In the genomic region with DNA sequence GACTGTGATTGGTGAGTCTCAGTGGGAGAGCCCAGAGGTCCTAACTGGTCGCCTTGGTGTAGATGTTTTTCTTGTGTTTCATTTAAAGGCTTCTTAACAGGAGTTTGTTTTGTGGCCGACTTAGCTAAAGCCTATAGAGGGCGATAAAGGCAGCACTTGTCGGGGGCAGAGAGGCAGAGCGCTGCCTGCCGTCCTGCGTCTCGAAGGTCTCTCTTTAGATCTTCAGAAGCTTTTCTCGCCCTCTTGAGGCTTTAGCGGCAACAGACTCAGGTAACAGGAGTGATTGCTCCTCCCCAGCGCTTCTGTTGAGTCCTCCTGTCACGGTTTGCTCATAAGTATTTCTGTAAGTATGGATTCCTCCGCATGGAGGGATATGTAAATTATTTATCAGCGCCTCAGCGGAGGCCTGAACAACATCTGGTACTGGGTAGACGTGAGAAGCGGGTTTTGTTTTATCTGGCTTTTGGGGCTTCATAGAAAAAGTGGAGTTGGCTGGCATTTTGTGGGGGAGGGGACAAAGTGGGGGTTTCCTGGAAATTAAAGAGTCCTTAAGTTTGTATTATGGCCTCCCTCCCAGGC, we compare ENCODE assay signal across 8 mouse cellular contexts. TPM values are rescaled to one million over a fixed set of nuclear protein-coding genes. Genes with fewer than 3 reads are reported as not detected.
A peak's percentile ranks its signal among the peaks of the same experiment; 100 is the strongest.
DNase-seq lines count a peak whose midpoint lies in the region; ATAC-seq and TF ChIP-seq lines count a peak whose summit lies in the region.

No protein-coding gene starts in this region.

- DNase-seq in heart, postnatal 0 days (ENCODE audit: low spot score), result peak; percentile 30
- DNase-seq in heart, postnatal 14 days, result no peak
- peak; percentile 77 for DNase-seq in brain, adult 2 months (ENCODE audit: low read depth, low spot score)
- peak; percentile 63 for DNase-seq in limb, embryonic 11.5 days (ENCODE audit: low spot score)
- no peak for DNase-seq in adrenal gland, postnatal 25 days

- intact Hi-C loops in heart, postnatal 14 days (cut with DNase I), result loop anchor here (5.0 kb wide), 1 partner anchor 120 kb away; a partner anchor contains a TSS

- 0 out of 2 replicates have a peak, but pooled peaks have one; percentile 17 for ATAC-seq in heart, postnatal 0 days (ENCODE audit: insufficient read depth, low read depth)
- peak; percentile 51 for ATAC-seq in forebrain, embryonic 15.5 days (replicated peaks)
- 0 out of 2 replicates have a peak, but pooled peaks have one; percentile 31 for ATAC-seq in limb, embryonic 11.5 days (ENCODE audit: insufficient number of reproducible peaks, low FRiP score, low TSS enrichment, low read depth)
- peak; percentile 51 for ATAC-seq in neural tube, embryonic 13.5 days (ENCODE audit: low read depth)
- no peak for ATAC-seq in inflammation-experienced regulatory T-cells, adult 6 months

- TF ChIP-seq CTCF in heart, postnatal 0 days (IDR thresholded peaks at IDR 0.05; ENCODE audit: low read depth), result peak; percentile 50

- no peaks in the 10 kb centered on the region for H3K9me3 ChIP-seq in heart, postnatal 0 days (replicated peaks; ENCODE audit: control insufficient read depth, low read length)
- no peaks in the 10 kb centered on the region for H3K9me3 ChIP-seq in forebrain, embryonic 15.5 days
- H3K9me3 ChIP-seq in limb, embryonic 11.5 days (ENCODE audit: control insufficient read depth, low read length), result no peaks in the 10 kb centered on the region
- H3K9me3 ChIP-seq in neural tube, embryonic 13.5 days, result no peaks in the 10 kb centered on the region

- no peak overlapping the region for H3K27ac ChIP-seq in heart, postnatal 0 days (ENCODE audit: low read depth)
- no peak overlapping the region for H3K27ac ChIP-seq in forebrain, embryonic 15.5 days (replicated peaks)
- no peak overlapping the region for H3K27ac ChIP-seq in limb, embryonic 11.5 days (replicated peaks; ENCODE audit: low read depth, low read length)
- no peak overlapping the region; the same call in 1 of the 2 replicates for H3K27ac ChIP-seq in neural tube, embryonic 13.5 days (replicated peaks)

- H3K4me2 ChIP-seq in heart, postnatal 0 days (ENCODE audit: low read depth, low read length), result peak overlapping the region; percentile 11; the same call in 1 of the 2 replicates
- no peak overlapping the region for H3K4me2 ChIP-seq in forebrain, embryonic 15.5 days (replicated peaks)
- H3K4me2 ChIP-seq in limb, embryonic 11.5 days (ENCODE audit: low read depth, severe bottlenecking), result no peak overlapping the region
- H3K4me2 ChIP-seq in neural tube, embryonic 13.5 days, result 0 out of 2 replicates have a peak overlapping the region, but pooled peaks have one; percentile 20

- no peak for TF ChIP-seq EP300 in heart, postnatal 0 days (IDR thresholded peaks at IDR 0.05; ENCODE audit: low read depth)

- 0 out of 2 replicates have a peak, but pooled peaks cover 6% of the 10 kb centered on the region for H3K4me1 ChIP-seq in heart, postnatal 0 days (ENCODE audit: control insufficient read depth, insufficient read depth)
- 0 out of 2 replicates have a peak, but pooled peaks cover 9% of the 10 kb centered on the region for H3K4me1 ChIP-seq in forebrain, embryonic 15.5 days
- H3K4me1 ChIP-seq in limb, embryonic 11.5 days (ENCODE audit: control insufficient read depth, insufficient read depth, low read length), result 0 out of 2 replicates have a peak, but pooled peaks cover 5% of the 10 kb centered on the region
- H3K4me1 ChIP-seq in neural tube, embryonic 13.5 days (replicated peaks), result peaks cover 16% of the 10 kb centered on the region

- 0 out of 2 replicates have a peak, but pooled peaks cover 36% of the 10 kb centered on the region for H3K36me3 ChIP-seq in heart, postnatal 0 days (replicated peaks; ENCODE audit: control insufficient read depth, insufficient read depth, low read length)
- H3K36me3 ChIP-seq in forebrain, embryonic 15.5 days, result peaks cover 41% of the 10 kb centered on the region
- peaks cover 11% of the 10 kb centered on the region for H3K36me3 ChIP-seq in limb, embryonic 11.5 days (ENCODE audit: control insufficient read depth, insufficient read depth, low read length)
- peaks cover 75% of the 10 kb centered on the region for H3K36me3 ChIP-seq in neural tube, embryonic 13.5 days

- 32% methylated on average over 17 of the region's 17 CpGs for WGBS in heart, postnatal 0 days
- 18% methylated on average over 17 of the region's 17 CpGs for WGBS in forebrain, embryonic 15.5 days
- 17% methylated on average over 17 of the region's 17 CpGs for WGBS in limb, embryonic 11.5 days
- 19% methylated on average over 17 of the region's 17 CpGs for WGBS in neural tube, embryonic 13.5 days

- no peak overlapping the region for H3K9ac ChIP-seq in heart, postnatal 0 days (replicated peaks; ENCODE audit: low read depth, low read length)
- H3K9ac ChIP-seq in forebrain, embryonic 15.5 days (replicated peaks), result no peak overlapping the region
- H3K9ac ChIP-seq in limb, embryonic 11.5 days (ENCODE audit: low read length), result no peak overlapping the region
- no peak overlapping the region for H3K9ac ChIP-seq in neural tube, embryonic 13.5 days

- no peak overlapping the region for H3K4me3 ChIP-seq in heart, postnatal 0 days (ENCODE audit: low read depth, low read length)
- H3K4me3 ChIP-seq in forebrain, embryonic 15.5 days, result no peak overlapping the region
- no peak overlapping the region for H3K4me3 ChIP-seq in limb, embryonic 11.5 days (ENCODE audit: low read depth, low read length)
- H3K4me3 ChIP-seq in neural tube, embryonic 13.5 days, result no peak overlapping the region

- H3K27me3 ChIP-seq in heart, postnatal 0 days (ENCODE audit: control insufficient read depth, insufficient read depth, low read length), result no peaks in the 10 kb centered on the region
- H3K27me3 ChIP-seq in forebrain, embryonic 15.5 days, result no peaks in the 10 kb centered on the region
- no peaks in the 10 kb centered on the region for H3K27me3 ChIP-seq in limb, embryonic 11.5 days (ENCODE audit: control insufficient read depth, insufficient read depth, low read length)
- no peaks in the 10 kb centered on the region for H3K27me3 ChIP-seq in neural tube, embryonic 13.5 days

RNA-seq across cellular contexts. Expression of a gene that starts 19.9 kb away (rescaled TPM):
- total RNA-seq in heart, postnatal 0 days (2014; rRNA removed; ENCODE audit: low replicate concordance), result not detected in 2 replicates
- not detected in 2 replicates for polyA plus RNA-seq in heart, postnatal 0 days (2015; fragmentation: Nextera tagmentation; extraction: Ambion mirVana)
- not detected for total RNA-seq in heart, postnatal 14 days (2021)
- not detected in 2 replicates for polyA plus RNA-seq in forebrain, embryonic 15.5 days (2015; fragmentation: Nextera tagmentation; extraction: Ambion mirVana)
- 0.31 TPM in 1 of 2 replicates, not detected in the other for polyA plus RNA-seq in limb, embryonic 11.5 days (2014; fragmentation: Nextera tagmentation; extraction: Ambion mirVana)
- 0.31 TPM in 1 of 2 replicates, not detected in the other for polyA plus RNA-seq in neural tube, embryonic 13.5 days (2015; fragmentation: Nextera tagmentation; extraction: Ambion mirVana)
- total RNA-seq in adrenal gland, postnatal 25 days (2021), result not detected in 2 replicates
- not detected for polyA plus RNA-seq in inflammation-experienced regulatory T-cells, adult 6 months (2017; shearing (Covaris generic))

RNA-seq across cellular contexts. Expression of a gene that starts 57.2 kb away (rescaled TPM):
- total RNA-seq in heart, postnatal 0 days (2014; rRNA removed; ENCODE audit: low replicate concordance), result not detected in 2 replicates
- 0.03 TPM in 2 replicates for polyA plus RNA-seq in heart, postnatal 0 days (2015; fragmentation: Nextera tagmentation; extraction: Ambion mirVana)
- under 1 TPM in 1 of 2 experiments, not detected in 1; 0.27 TPM for total RNA-seq in heart, postnatal 14 days (2021)
- 0.09 TPM in 2 replicates for polyA plus RNA-seq in forebrain, embryonic 15.5 days (2015; fragmentation: Nextera tagmentation; extraction: Ambion mirVana)
- polyA plus RNA-seq in limb, embryonic 11.5 days (2014; fragmentation: Nextera tagmentation; extraction: Ambion mirVana), result 0.04 TPM in 1 of 2 replicates, not detected in the other
- 0.06 and 0.12 TPM in 2 replicates for polyA plus RNA-seq in neural tube, embryonic 13.5 days (2015; fragmentation: Nextera tagmentation; extraction: Ambion mirVana)
- total RNA-seq in adrenal gland, postnatal 25 days (2021), result 0.33 and 0.39 TPM in 2 replicates
- 10 to 100 TPM in 1 of 3 experiments, 1 to 10 TPM in 2; 3.2 to 23.9 (median 7.7) TPM for polyA plus RNA-seq in inflammation-experienced regulatory T-cells, adult 6 months (2017; shearing (Covaris generic))

Comparison
In these comparisons a context has a peak if more than half of its experiments do, and no peak if none do; other contexts are left out.
1. DNase-seq: peak in heart, postnatal 0 days (single experiment), brain, adult 2 months (single experiment) and limb, embryonic 11.5 days (single experiment); none in heart, postnatal 14 days (0 of 2) and adrenal gland, postnatal 25 days (single experiment).
2. H3K4me2 ChIP-seq: peak in heart, postnatal 0 days (single experiment) and neural tube, embryonic 13.5 days (single experiment); none in forebrain, embryonic 15.5 days (single experiment) and limb, embryonic 11.5 days (single experiment).